Mouse (Mus musculus) gastrocnemius, adult 18-20 months (tissue): ENCODE data around the gene Fgfr2. TPM values are rescaled to one million over a fixed set of nuclear protein-coding genes. Genes with fewer than 3 reads are reported as not detected.

Source experiments
- DNase-seq: peaks from one replicate; pipeline ENCODE4 v3.0.0; 2021; ENCODE audit warnings: low spot score
- total RNA-seq, 2 experiments: library from RNA; stranded (reverse); gene quantifications; 2 replicates each; pipeline ENCODE4 v1.2.3; 2021

Fgfr2 gene
- total RNA-seq, 2 experiments from 2014 or later = 0.43 to 0.88 TPM

GRCm38 (mm10) chr7:132119817-132120216, 1003.3 kb downstream of the Fgfr2 start:
- DNase-seq = no peak

GRCm38 (mm10) chr7:132111770-132112169, 1011.4 kb downstream of the Fgfr2 start:
- peak; percentile 42 for DNase-seq

GRCm38 (mm10) chr7:132110308-132110707, 1012.8 kb downstream of the Fgfr2 start:
- DNase-seq = no peak

- DNase-seq = no peak
Measured at GRCm38 (mm10) chr7:132106891-132107290, 1016.3 kb downstream of the Fgfr2 start.

GRCm38 (mm10) chr7:132105326-132105725, 1017.8 kb downstream of the Fgfr2 start:
- no peak for DNase-seq

GRCm38 (mm10) chr7:132098441-132098840, 1024.7 kb downstream of the Fgfr2 start:
- no peak for DNase-seq

GRCm38 (mm10) chr7:132094666-132095065, 1028.5 kb downstream of the Fgfr2 start:
- DNase-seq = peak; percentile 44

- DNase-seq = peak; percentile 40
Measured at GRCm38 (mm10) chr7:132091551-132091950, 1031.6 kb downstream of the Fgfr2 start.

GRCm38 (mm10) chr7:132088606-132089005, 1034.5 kb downstream of the Fgfr2 start:
- peak; percentile 48 for DNase-seq

- peak; percentile 53 for DNase-seq
Measured at GRCm38 (mm10) chr7:132088181-132088580, 1035.0 kb downstream of the Fgfr2 start.

GRCm38 (mm10) chr7:132075825-132076224, 1047.3 kb downstream of the Fgfr2 start:
- DNase-seq = no peak

- no peak for DNase-seq
Measured at GRCm38 (mm10) chr7:132074503-132074902, 1048.6 kb downstream of the Fgfr2 start.

GRCm38 (mm10) chr7:132070877-132071625, 1052.1 kb downstream of the Fgfr2 start:
- DNase-seq = no peak

- DNase-seq = no peak
Measured at GRCm38 (mm10) chr7:132067951-132068350, 1055.2 kb downstream of the Fgfr2 start.

- no peak for DNase-seq
Measured at GRCm38 (mm10) chr7:132067511-132067910, 1055.6 kb downstream of the Fgfr2 start.

GRCm38 (mm10) chr7:132060116-132060515, 1063.0 kb downstream of the Fgfr2 start:
- DNase-seq = no peak

GRCm38 (mm10) chr7:132056565-132056964, 1066.6 kb downstream of the Fgfr2 start:
- DNase-seq = no peak

GRCm38 (mm10) chr7:132046662-132047061, 1076.5 kb downstream of the Fgfr2 start:
- DNase-seq = no peak

- DNase-seq = no peak
Measured at GRCm38 (mm10) chr7:132031940-132032531, 1091.1 kb downstream of the Fgfr2 start.

GRCm38 (mm10) chr7:132026671-132027070, 1096.5 kb downstream of the Fgfr2 start:
- DNase-seq = no peak

- DNase-seq = no peak
Measured at GRCm38 (mm10) chr7:132025591-132025990, 1097.6 kb downstream of the Fgfr2 start.

GRCm38 (mm10) chr7:132015933-132016332, 1107.2 kb downstream of the Fgfr2 start:
- DNase-seq = no peak

- DNase-seq = no peak
Measured at GRCm38 (mm10) chr7:132015193-132015592, 1108.0 kb downstream of the Fgfr2 start.
